Mouse (Mus musculus) hindbrain, embryonic 16.5 days (tissue): ENCODE measurements around the gene Mboat2. TPM values are rescaled to one million over a fixed set of nuclear protein-coding genes. Genes with fewer than 3 reads are reported as not detected.
A peak's percentile ranks its signal among the peaks of the same experiment; 100 is the strongest.

Experiments used
- ATAC-seq: fragments of 200-750 bp; cut with Nextera tagmentation; 2 replicates; pipeline ENCODE4 v1.8.0; 2017; ENCODE audit warnings: moderate TSS enrichment, moderate library complexity
- H3K27ac ChIP-seq: fragments of 300-500 bp; sonication (generic); 2 replicates; pipeline ENCODE4 v1.5.1; 2014; ENCODE audit warnings: low read depth, mild to moderate bottlenecking, control low read depth, low read length, moderate library complexity
- H3K27me3 ChIP-seq: fragments of 300-500 bp; sonication (generic); replicated peaks from 2 replicates; pipeline ENCODE4 v1.6.1; 2014; ENCODE audit warnings: low read length; ENCODE audit not compliant: control insufficient read depth, insufficient read depth
- H3K36me3 ChIP-seq: fragments of 300-500 bp; sonication (generic); 2 replicates; pipeline ENCODE4 v1.6.1; 2014; ENCODE audit warnings: mild to moderate bottlenecking, low read length, moderate library complexity, mixed read lengths; ENCODE audit not compliant: control insufficient read depth, insufficient read depth
- H3K4me1 ChIP-seq: fragments of 300-500 bp; sonication (generic); 2 replicates; pipeline ENCODE4 v1.6.1; 2014; ENCODE audit warnings: low read depth, low read length; ENCODE audit not compliant: control insufficient read depth, insufficient read depth
- H3K4me2 ChIP-seq: fragments of 300-500 bp; sonication (generic); 2 replicates; pipeline ENCODE4 v1.6.1; 2014; ENCODE audit warnings: mild to moderate bottlenecking, low read length, control low read depth, moderate library complexity
- H3K4me3 ChIP-seq: fragments of 300-500 bp; sonication (generic); 2 replicates; pipeline ENCODE4 v1.5.1; 2014; ENCODE audit warnings: mild to moderate bottlenecking, low read length, control low read depth, moderate library complexity
- H3K9ac ChIP-seq: fragments of 300-500 bp; sonication (generic); 2 replicates; pipeline ENCODE4 v1.6.1; 2014; ENCODE audit warnings: low read depth, mild to moderate bottlenecking, control low read depth, low read length, moderate library complexity
- H3K9me3 ChIP-seq: fragments of 300-500 bp; sonication (generic); 2 replicates; pipeline ENCODE4 v1.6.1; 2014; ENCODE audit warnings: mild to moderate bottlenecking, low read length, moderate library complexity; ENCODE audit not compliant: control insufficient read depth
- WGBS: fragments of 180-500 bp; shearing (Covaris S2); extraction: QIAGEN DNeasy Blood & Tissue Kit; methylation state at CpG from one replicate; pipeline ENCODE4 v1.1.7; 2014; 5-methylcytosine and 5-hydroxymethylcytosine counted together
- polyA plus RNA-seq: library from polyadenylated mRNA; unstranded; fragments of >200 nt; fragmentation: Nextera tagmentation; extraction: Ambion mirVana; gene quantifications from 2 replicates; pipeline ENCODE4 v1.2.1, GENCODE M21; 2015

Gene Mboat2
- polyA plus RNA-seq, 1 experiment from 2014 or later = 68.6 TPM

DNA sequence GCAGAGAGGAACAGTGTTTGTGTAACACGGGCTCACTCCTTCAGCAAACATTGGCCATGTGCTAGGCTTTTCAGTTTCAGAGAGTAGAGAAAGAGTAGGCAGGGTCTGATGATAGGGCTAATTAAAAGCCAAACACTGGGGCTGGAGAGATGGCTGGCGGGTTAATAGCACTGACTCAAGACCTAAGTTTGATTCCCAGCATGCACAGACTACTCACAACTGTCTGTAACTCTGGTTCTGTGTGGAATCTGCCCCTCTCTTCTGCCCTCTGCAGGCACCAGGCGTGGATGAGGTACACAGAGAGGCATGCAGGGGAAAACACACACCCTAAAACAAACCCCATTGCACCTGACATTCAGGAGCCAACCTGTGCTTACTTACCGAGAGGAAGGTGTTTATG lies 14.7 kb downstream of the Mboat2 start:
- Histone ChIP-seq H3K27me3 (no peaks in the 10 kb centered on the region), H3K9ac (no peak overlapping the region), H3K27ac (no peak overlapping the region), H3K4me1 (peaks cover 25% of the 10 kb centered on the region), H3K4me2 (no peak overlapping the region), H3K9me3 (no peaks in the 10 kb centered on the region), H3K36me3 (no peaks in the 10 kb centered on the region), H3K4me3 (no peak overlapping the region)
- no peak for ATAC-seq
- 85% methylated on average over 4 of the region's 4 CpGs for WGBS

DNA sequence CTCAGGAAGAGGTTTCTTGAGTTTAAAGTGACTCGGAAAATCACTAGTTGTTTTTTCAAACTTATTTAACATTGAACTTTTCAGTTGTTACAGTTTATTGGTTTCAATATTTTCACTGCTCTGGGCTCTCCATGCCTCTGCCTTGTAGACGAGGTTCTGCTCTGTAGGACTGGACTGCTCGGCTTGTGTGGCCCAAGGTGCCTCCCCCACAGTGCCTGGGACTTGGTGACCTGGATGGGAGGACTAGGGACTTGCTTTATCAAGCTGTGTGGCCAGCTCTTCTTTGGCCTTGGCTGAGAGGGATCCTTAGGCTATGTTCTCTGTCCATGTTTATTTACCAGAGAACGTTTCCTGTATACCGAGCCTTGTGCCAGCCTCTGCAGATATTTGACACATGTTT lies 17.4 kb downstream of the Mboat2 start:
- H3K4me2 ChIP-seq = no peak overlapping the region
- no peaks in the 10 kb centered on the region for H3K27me3 ChIP-seq
- H3K9me3 ChIP-seq = no peaks in the 10 kb centered on the region
- no peak overlapping the region for H3K4me3 ChIP-seq
- H3K36me3 ChIP-seq = no peaks in the 10 kb centered on the region
- no peak overlapping the region for H3K27ac ChIP-seq
- no peak for ATAC-seq
- no peak overlapping the region for H3K9ac ChIP-seq
- 78% methylated on average over 5 of the region's 5 CpGs for WGBS
- peaks cover 9% of the 10 kb centered on the region for H3K4me1 ChIP-seq

DNA sequence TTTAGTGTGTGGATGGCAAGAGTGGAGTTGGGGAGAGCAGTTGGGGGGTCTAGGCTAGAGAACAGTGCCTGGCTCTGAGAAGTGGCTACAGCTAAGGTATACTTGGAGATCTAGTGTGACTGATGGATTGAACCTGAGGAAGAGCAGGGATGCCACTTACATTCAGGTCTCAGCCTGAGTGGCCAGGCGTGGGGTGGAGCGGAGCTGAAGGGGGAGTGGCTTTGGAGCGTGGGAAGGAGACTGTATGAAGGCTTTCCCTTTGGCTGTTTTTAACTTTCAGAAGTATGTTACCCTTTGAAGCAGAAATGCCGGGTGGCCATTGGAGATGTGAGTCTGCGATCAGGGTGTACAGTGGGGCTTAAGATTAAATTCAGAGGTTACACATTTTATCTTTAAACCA lies 26.7 kb downstream of the Mboat2 start:
- Histone ChIP-seq H3K27ac (no peak overlapping the region), H3K9ac (no peak overlapping the region), H3K9me3 (no peaks in the 10 kb centered on the region), H3K4me1 (0 out of 2 replicates have a peak, but pooled peaks cover 3% of the 10 kb centered on the region), H3K4me2 (no peak overlapping the region), H3K27me3 (no peaks in the 10 kb centered on the region), H3K4me3 (no peak overlapping the region), H3K36me3 (no peaks in the 10 kb centered on the region)
- ATAC-seq = no peak
- 92% methylated on average over 5 of the region's 5 CpGs for WGBS

DNA sequence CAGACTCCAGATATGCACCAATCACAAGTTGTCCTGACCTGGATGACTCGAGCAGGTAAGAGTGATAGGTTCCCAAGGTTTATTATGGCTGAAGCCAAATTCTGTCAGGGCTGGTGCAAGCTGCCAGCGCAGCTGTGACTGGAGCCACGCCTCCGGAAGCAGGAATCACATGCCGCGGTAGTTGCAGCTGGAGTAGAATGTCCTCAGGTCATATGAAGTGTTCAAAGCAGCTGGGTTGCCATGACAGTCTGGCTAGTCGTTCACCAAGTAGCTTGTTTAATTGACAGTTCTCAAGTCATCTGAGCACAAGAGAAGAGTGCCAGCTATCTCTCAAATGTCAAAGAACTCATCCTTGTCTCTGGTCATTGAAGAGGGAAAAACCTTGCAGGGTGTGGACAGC lies 28.7 kb downstream of the Mboat2 start:
- Histone ChIP-seq H3K4me3 (no peak overlapping the region), H3K27me3 (no peaks in the 10 kb centered on the region), H3K9me3 (no peaks in the 10 kb centered on the region), H3K4me2 (no peak overlapping the region), H3K4me1 (0 out of 2 replicates have a peak, but pooled peaks cover 3% of the 10 kb centered on the region), H3K36me3 (no peaks in the 10 kb centered on the region), H3K9ac (no peak overlapping the region), H3K27ac (no peak overlapping the region)
- WGBS = 65% methylated on average over 7 of the region's 7 CpGs
- ATAC-seq = peak; percentile 13; the same call in 1 of the 2 replicates

DNA sequence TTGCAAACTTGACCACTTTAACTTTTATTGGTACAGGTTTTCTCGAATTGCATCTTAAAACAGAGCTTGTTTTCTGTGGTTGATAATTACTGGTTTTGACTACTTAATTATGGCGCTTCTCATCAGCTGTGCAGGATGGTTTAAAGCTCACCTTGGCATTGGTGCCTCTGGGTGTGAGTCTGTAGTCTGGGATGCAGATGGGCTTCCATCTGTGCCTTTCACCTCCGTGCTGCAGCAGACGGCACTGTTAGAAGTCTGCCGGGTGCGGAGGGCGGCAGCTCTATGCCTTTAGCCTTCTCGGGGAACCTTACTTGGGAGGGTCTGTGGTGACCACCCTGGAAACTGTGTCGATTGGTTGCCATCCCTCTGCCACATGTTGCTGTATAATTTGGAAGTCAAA lies 29.8 kb downstream of the Mboat2 start:
- no peaks in the 10 kb centered on the region for H3K27me3 ChIP-seq
- WGBS = 75% methylated on average over 9 of the region's 9 CpGs
- no peak for ATAC-seq

DNA sequence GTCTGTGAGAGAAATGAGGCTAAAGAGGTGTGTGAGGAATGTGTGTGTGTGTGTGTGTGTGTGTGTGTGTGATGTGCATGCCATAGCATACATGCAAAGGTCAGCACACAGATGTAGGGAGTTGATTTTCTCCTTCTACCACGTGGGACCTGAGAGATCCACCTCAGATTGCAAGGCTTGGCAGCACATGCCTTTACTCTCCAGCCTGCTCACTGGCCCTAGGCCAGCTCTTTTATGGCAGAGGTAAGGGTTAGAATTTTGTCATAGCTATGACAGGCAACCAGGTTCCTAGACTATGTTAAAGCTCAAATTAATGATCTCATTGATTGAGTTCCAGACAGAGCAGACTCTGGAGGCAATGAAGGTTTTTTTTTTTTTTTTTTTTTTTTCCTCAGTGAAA lies 33.1 kb downstream of the Mboat2 start:
- H3K9me3 ChIP-seq = no peaks in the 10 kb centered on the region
- H3K4me1 ChIP-seq = peaks cover 8% of the 10 kb centered on the region
- no peak overlapping the region for H3K4me3 ChIP-seq
- no peak overlapping the region for H3K27ac ChIP-seq
- ATAC-seq = no peak
- H3K9ac ChIP-seq = no peak overlapping the region
- WGBS = 21% methylated on average over 1 of the region's 1 CpGs
- H3K27me3 ChIP-seq = no peaks in the 10 kb centered on the region
- no peak overlapping the region for H3K4me2 ChIP-seq
- H3K36me3 ChIP-seq = no peaks in the 10 kb centered on the region

More for the DNA sequence above, 29.8 kb downstream of the Mboat2 start:
- Histone ChIP-seq H3K4me1 (peaks cover 8% of the 10 kb centered on the region), H3K4me3 (no peak overlapping the region), H3K27ac (no peak overlapping the region), H3K36me3 (no peaks in the 10 kb centered on the region), H3K9ac (no peak overlapping the region), H3K9me3 (no peaks in the 10 kb centered on the region), H3K4me2 (no peak overlapping the region)

DNA sequence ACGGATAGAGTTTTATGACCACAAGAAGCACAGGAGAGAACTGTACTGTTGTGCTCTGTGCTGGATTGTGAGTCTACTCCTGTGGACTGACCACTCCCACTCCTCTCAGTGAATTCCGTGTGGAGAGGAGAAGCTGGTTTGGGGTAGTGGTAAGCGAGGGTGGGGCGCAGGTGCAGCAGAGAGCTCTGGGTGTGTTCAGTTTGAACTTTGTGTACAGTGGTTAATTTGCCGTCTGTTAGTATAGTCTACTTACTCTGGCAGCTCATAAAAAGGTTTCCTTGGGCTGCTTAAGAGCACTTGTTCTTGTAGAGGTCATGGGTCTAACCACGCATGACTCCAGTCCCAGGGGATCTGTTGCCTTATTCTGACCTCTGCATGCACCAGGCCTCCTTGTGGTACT lies 36.0 kb downstream of the Mboat2 start:
- WGBS = 80% methylated on average over 6 of the region's 6 CpGs
- ATAC-seq = no peak
- Histone ChIP-seq H3K9ac (no peak overlapping the region), H3K4me2 (no peak overlapping the region), H3K4me1 (peaks cover 7% of the 10 kb centered on the region), H3K36me3 (no peaks in the 10 kb centered on the region), H3K27ac (no peak overlapping the region), H3K9me3 (no peaks in the 10 kb centered on the region), H3K4me3 (no peak overlapping the region), H3K27me3 (no peaks in the 10 kb centered on the region)

DNA sequence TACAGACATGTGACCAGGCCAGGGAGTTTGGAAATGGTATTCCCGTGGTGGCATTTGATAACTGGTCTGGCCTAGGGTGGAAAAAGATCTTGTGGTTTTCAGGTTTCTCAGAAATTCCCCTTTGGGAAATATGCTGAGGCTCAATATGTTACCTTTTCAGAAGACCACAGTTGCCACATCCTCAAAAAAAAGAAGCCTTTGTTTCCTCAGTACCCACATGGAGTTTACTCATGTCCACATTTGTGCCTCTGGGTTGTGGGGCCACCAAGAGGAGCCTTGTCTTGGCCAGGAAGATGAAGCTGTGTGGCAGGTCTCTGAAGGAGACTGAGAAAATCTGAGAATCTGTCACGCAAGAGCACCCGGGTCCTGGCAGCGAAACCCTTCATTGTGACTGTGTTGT lies 38.0 kb downstream of the Mboat2 start:
- 87% methylated on average over 4 of the region's 4 CpGs for WGBS
- Histone ChIP-seq H3K27me3 (no peaks in the 10 kb centered on the region), H3K9me3 (no peaks in the 10 kb centered on the region), H3K4me3 (no peak overlapping the region), H3K4me2 (no peak overlapping the region), H3K36me3 (no peaks in the 10 kb centered on the region), H3K27ac (no peak overlapping the region), H3K4me1 (peaks cover 7% of the 10 kb centered on the region), H3K9ac (no peak overlapping the region)
- no peak for ATAC-seq

DNA sequence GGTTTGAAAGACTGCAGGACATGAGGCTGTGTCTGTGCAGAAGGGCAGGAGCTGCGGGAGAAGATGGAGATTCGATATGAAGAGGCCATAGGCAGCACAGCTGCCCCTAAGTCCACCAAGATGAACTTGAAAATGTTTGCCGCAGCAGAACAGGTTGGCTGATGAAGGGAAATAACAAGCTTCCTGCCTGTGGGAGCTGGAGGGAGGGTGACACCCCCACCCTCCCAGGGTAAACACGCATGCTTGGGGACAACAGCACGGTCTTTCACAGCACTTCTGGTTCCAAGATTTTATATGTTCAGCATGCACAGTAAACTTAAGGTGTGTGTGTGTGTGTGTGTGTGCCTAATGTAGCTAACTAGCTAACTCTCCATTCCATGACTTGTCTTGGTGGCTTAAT lies 38.6 kb downstream of the Mboat2 start:
- no peaks in the 10 kb centered on the region for H3K36me3 ChIP-seq
- H3K4me3 ChIP-seq = no peak overlapping the region
- H3K9me3 ChIP-seq = no peaks in the 10 kb centered on the region
- no peak overlapping the region for H3K4me2 ChIP-seq
- 87% methylated on average over 5 of the region's 5 CpGs for WGBS
- no peaks in the 10 kb centered on the region for H3K27me3 ChIP-seq
- peaks cover 7% of the 10 kb centered on the region for H3K4me1 ChIP-seq
- H3K9ac ChIP-seq = no peak overlapping the region
- no peak overlapping the region for H3K27ac ChIP-seq
- ATAC-seq = no peak

DNA sequence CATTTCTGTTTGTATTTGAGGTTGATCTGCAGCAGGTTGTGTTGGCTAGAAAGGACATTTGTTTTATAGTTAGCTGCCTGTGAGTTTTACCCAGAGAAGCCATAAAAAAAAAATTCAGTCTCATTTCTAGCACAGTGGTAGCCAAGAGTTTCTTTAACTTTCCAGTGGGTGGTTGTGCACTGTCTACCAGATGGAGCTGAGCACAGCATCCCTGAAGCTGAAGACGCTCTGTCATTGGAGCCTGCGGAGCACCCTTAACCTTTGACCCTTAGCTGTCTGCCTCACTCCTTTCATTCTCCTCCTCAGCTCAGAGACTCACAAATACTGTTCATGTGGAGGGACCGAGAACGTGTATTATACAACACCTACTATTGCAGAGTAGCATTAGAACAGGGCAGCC lies 40.2 kb downstream of the Mboat2 start:
- 32% methylated on average over 4 of the region's 4 CpGs for WGBS
- Histone ChIP-seq H3K4me3 (no peak overlapping the region), H3K4me2 (no peak overlapping the region), H3K27ac (no peak overlapping the region), H3K36me3 (no peaks in the 10 kb centered on the region), H3K27me3 (no peaks in the 10 kb centered on the region), H3K9me3 (no peaks in the 10 kb centered on the region), H3K4me1 (peaks cover 2% of the 10 kb centered on the region; the same call in 1 of the 2 replicates), H3K9ac (no peak overlapping the region)
- no peak for ATAC-seq
